Mouse (Mus musculus): Measurements from ENCODE around the gene Sort1.

GRCm38 (mm10) chr3:108398281-108398680 is 114.4 kb downstream of the Sort1 start:
- TF ChIP-seq POLR2A (IDR thresholded peaks at IDR 0.05; ENCODE audit: insufficient read depth, low read length) (no peak), CTCF (IDR thresholded peaks at IDR 0.05; ENCODE audit: low read depth, low read length) (no peak), EP300 (IDR thresholded peaks at IDR 0.05; ENCODE audit: insufficient read depth, low read depth, low read length) (no peak)
